Mouse (Mus musculus): ENCODE measurements at regions not wholly inside any gene's neighbourhood (a gene's known extent, or its start where the extent isn't known, plus 50 kb on each side); places are given as distances from the start of the nearest gene placed in this dataset.

DNA sequence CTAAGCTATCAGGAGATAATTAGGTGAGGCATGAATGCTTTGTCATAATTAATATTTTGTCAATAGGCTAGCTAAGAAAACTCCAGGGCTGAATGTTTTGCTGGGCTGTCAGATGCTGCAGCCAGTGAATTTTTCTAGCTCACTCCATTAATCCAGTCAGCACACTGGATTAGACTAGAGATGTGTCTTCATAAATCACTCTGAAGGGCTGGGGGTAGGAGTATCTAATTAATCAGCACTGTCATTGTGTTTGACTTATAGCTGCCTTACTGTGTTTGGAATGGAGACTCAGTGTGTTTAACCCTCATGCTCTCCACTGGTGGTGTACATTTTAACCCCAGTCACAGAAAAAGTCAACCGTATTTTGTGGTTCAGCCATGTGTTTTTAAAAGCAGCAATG lies 179.9 kb upstream of the Isl1 start:
- Histone ChIP-seq H3K9me3 (ENCODE audit: control insufficient read depth, low read length) (no peaks in the 10 kb centered on the region), H3K9ac (ENCODE audit: low read depth, low read length) (no peak overlapping the region), H3K4me1 (ENCODE audit: control insufficient read depth, insufficient read depth, low read length) (no peaks in the 10 kb centered on the region), H3K27me3 (replicated peaks; ENCODE audit: control insufficient read depth, insufficient read depth, low read length) (no peaks in the 10 kb centered on the region), H3K4me3 (ENCODE audit: low read depth, low read length) (no peak overlapping the region), H3K27ac (replicated peaks; ENCODE audit: low read depth, low read length) (no peak overlapping the region), H3K36me3 (ENCODE audit: control insufficient read depth, insufficient read depth, low read length) (no peaks in the 10 kb centered on the region), H3K4me2 (ENCODE audit: low read depth, low read length) (no peak overlapping the region)
- DNase-seq (ENCODE audit: low spot score) (no peak), ATAC-seq (ENCODE audit: low read depth) (no peak)
- WGBS: 34% methylated on average over 1 of the region's 1 CpGs

DNA sequence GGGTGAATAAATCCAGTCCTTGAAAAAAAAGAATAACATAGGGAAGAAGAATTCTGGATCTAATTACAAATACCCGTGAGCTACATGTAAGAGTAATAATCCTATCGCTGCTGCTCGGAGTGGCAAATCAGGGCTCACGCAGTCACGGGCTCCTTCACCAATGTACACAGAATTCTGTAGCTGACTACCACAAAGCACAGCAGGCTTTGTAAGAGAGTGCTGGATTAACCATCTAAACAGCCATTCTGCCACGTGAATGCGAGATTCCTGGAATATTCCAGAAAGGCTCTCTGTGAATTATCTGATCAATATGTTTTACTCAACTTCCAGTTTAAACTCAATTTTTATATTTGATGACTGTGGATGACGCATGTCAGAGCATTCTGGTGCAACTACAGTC lies 165.1 kb upstream of the Isl1 start:
- Histone ChIP-seq H3K27me3 (replicated peaks; ENCODE audit: control insufficient read depth, insufficient read depth, low read length) (no peaks in the 10 kb centered on the region), H3K9me3 (ENCODE audit: control insufficient read depth, low read length) (no peaks in the 10 kb centered on the region), H3K27ac (replicated peaks; ENCODE audit: low read depth, low read length) (no peak overlapping the region), H3K4me1 (ENCODE audit: control insufficient read depth, insufficient read depth, low read length) (no peaks in the 10 kb centered on the region), H3K4me2 (ENCODE audit: low read depth, low read length) (no peak overlapping the region), H3K9ac (ENCODE audit: low read depth, low read length) (no peak overlapping the region), H3K4me3 (ENCODE audit: low read depth, low read length) (no peak overlapping the region), H3K36me3 (ENCODE audit: control insufficient read depth, insufficient read depth, low read length) (no peaks in the 10 kb centered on the region)
- DNase-seq (ENCODE audit: low spot score): peak; percentile 8
- WGBS: 56% methylated on average over 8 of the region's 8 CpGs
- ATAC-seq (ENCODE audit: low read depth): no peak

DNA sequence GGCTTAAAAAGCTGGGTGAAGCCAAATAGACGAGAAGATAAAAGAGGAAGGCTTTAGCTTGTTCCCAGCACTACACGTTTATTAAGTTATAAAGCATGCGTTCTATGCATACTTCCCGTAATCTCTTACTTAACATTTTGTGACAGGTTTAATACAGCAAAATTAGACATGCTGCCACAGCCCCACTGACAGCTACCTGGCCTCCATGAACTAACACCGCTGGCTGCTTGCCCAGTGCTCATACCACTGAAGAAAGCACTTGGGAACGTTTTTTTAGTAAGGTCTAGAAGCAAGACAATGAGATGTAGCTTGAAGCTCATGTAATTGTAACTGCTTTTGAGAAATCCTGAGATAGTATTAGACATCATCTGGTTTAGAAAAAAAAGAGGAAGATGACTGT lies 152.3 kb upstream of the Isl1 start:
- no peak overlapping the region for H3K9ac ChIP-seq (ENCODE audit: low read depth, low read length)
- no peaks in the 10 kb centered on the region for H3K36me3 ChIP-seq (ENCODE audit: control insufficient read depth, insufficient read depth, low read length)
- DNase-seq (ENCODE audit: low spot score) (peak; percentile 88), ATAC-seq (ENCODE audit: low read depth) (peak; percentile 85)
- no peaks in the 10 kb centered on the region for H3K27me3 ChIP-seq (replicated peaks; ENCODE audit: control insufficient read depth, insufficient read depth, low read length)
- H3K27ac ChIP-seq (replicated peaks; ENCODE audit: low read depth, low read length): no peak overlapping the region
- no peak overlapping the region for H3K4me2 ChIP-seq (ENCODE audit: low read depth, low read length)
- H3K4me3 ChIP-seq (ENCODE audit: low read depth, low read length): no peak overlapping the region
- H3K4me1 ChIP-seq (ENCODE audit: control insufficient read depth, insufficient read depth, low read length): no peaks in the 10 kb centered on the region
- 51% methylated on average over 6 of the region's 6 CpGs for WGBS
- no peaks in the 10 kb centered on the region for H3K9me3 ChIP-seq (ENCODE audit: control insufficient read depth, low read length)

DNA sequence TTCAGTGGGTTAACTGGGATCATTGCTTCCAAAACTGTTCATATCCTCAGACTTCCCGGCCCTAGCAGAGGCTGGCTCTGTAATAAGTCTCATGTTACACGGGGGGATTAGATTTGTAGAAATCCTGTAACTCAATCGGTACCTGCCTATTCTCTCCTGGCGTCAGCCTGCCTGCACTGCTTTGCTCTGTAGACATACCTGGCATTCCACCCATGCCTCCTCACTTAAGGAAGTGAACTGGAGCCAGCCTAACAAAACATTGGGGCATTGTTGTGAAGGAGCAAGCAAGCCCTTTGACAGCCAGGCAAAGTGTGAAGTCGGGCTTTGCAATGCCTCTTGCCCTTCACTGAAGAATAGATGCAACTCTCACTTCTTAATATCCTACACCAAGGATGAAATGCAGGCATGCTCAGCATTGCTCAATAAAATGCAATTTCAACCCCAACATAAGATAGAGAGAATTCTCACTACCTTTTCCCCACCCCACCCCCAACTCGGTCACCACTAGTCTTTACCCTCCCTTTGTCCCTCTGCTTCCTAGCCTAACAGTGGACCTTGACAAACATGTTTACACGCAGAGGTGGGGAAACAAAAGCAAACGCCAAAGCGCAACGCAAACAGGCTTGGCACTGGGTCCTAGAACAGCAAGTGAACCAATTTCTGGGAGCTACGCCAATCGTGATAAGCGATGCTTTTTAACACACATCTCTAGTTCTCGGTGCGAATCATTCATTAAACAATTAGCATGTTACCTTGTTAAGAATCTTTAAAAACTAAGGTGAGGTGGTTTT lies 133.9 kb upstream of the Isl1 start:
- peak; percentile 94 for ATAC-seq (ENCODE audit: low read depth)
- no peak overlapping the region for H3K9ac ChIP-seq (ENCODE audit: low read depth, low read length)
- no peaks in the 10 kb centered on the region for H3K27me3 ChIP-seq (replicated peaks; ENCODE audit: control insufficient read depth, insufficient read depth, low read length)
- 26% methylated on average over 15 of the region's 15 CpGs for WGBS
- H3K27ac ChIP-seq (replicated peaks; ENCODE audit: low read depth, low read length): no peak overlapping the region
- H3K4me3 ChIP-seq (ENCODE audit: low read depth, low read length): no peak overlapping the region
- 0 out of 2 replicates have a peak, but pooled peaks cover 5% of the 10 kb centered on the region for H3K9me3 ChIP-seq (ENCODE audit: control insufficient read depth, low read length)
- H3K36me3 ChIP-seq (ENCODE audit: control insufficient read depth, insufficient read depth, low read length): no peaks in the 10 kb centered on the region
- H3K4me2 ChIP-seq (ENCODE audit: low read depth, low read length): no peak overlapping the region
- no peaks in the 10 kb centered on the region for H3K4me1 ChIP-seq (ENCODE audit: control insufficient read depth, insufficient read depth, low read length)
- DNase-seq (ENCODE audit: low spot score): peak; percentile 77

DNA sequence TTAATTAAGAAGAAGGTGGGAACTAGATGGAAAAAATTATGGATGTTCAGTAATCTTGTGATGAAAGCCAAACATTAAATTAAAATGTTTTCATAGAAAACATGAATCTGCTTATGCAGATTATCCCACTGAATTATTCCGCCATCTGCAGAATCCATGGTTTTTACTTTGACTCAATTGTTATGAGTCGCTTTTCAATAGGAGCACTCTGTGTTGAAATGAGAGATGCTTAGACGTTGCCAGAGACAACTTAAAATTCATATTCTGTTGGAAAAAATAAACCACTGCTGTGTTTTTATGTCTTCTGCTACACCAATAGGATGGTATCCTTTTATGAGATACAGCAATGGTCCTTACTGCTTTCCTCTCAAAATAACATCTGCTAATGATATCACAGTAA lies 108.3 kb upstream of the Isl1 start:
- H3K9me3 ChIP-seq (ENCODE audit: control insufficient read depth, low read length): no peaks in the 10 kb centered on the region
- DNase-seq (ENCODE audit: low spot score) (no peak), ATAC-seq (ENCODE audit: low read depth) (no peak)
- H3K9ac ChIP-seq (ENCODE audit: low read depth, low read length): no peak overlapping the region
- WGBS: 83% methylated on average over 3 of the region's 3 CpGs
- no peak overlapping the region for H3K27ac ChIP-seq (replicated peaks; ENCODE audit: low read depth, low read length)
- no peaks in the 10 kb centered on the region for H3K27me3 ChIP-seq (replicated peaks; ENCODE audit: control insufficient read depth, insufficient read depth, low read length)
- H3K4me1 ChIP-seq (ENCODE audit: control insufficient read depth, insufficient read depth, low read length): no peaks in the 10 kb centered on the region
- no peaks in the 10 kb centered on the region for H3K36me3 ChIP-seq (ENCODE audit: control insufficient read depth, insufficient read depth, low read length)
- no peak overlapping the region for H3K4me2 ChIP-seq (ENCODE audit: low read depth, low read length)
- no peak overlapping the region for H3K4me3 ChIP-seq (ENCODE audit: low read depth, low read length)

DNA sequence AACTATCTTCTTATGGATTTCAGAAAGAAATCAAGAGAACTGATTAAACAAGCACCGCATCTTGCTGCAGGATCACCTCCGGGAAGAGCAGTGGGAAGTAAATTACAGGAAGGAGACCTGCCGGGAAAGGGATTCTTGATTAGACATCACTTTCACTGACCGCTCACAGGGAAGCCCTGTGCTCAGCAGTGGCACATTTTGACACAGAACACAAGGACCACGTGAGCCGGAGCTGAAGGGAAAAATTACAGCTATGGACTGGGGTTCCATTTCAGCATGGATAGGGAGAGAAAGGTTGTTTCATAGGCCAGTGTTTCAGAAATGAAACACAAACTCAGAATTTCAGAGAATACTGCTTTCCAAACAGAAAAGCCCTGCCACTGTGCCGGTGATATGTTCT lies 105.0 kb upstream of the Isl1 start:
- 32% methylated on average over 7 of the region's 7 CpGs for WGBS
- H3K4me2 ChIP-seq (ENCODE audit: low read depth, low read length): no peak overlapping the region
- no peak overlapping the region for H3K27ac ChIP-seq (replicated peaks; ENCODE audit: low read depth, low read length)
- H3K9me3 ChIP-seq (ENCODE audit: control insufficient read depth, low read length): no peaks in the 10 kb centered on the region
- no peaks in the 10 kb centered on the region for H3K4me1 ChIP-seq (ENCODE audit: control insufficient read depth, insufficient read depth, low read length)
- no peak overlapping the region for H3K4me3 ChIP-seq (ENCODE audit: low read depth, low read length)
- no peak overlapping the region for H3K9ac ChIP-seq (ENCODE audit: low read depth, low read length)
- DNase-seq (ENCODE audit: low spot score) (no peak), ATAC-seq (ENCODE audit: low read depth) (no peak)
- no peaks in the 10 kb centered on the region for H3K36me3 ChIP-seq (ENCODE audit: control insufficient read depth, insufficient read depth, low read length)
- H3K27me3 ChIP-seq (replicated peaks; ENCODE audit: control insufficient read depth, insufficient read depth, low read length): no peaks in the 10 kb centered on the region

DNA sequence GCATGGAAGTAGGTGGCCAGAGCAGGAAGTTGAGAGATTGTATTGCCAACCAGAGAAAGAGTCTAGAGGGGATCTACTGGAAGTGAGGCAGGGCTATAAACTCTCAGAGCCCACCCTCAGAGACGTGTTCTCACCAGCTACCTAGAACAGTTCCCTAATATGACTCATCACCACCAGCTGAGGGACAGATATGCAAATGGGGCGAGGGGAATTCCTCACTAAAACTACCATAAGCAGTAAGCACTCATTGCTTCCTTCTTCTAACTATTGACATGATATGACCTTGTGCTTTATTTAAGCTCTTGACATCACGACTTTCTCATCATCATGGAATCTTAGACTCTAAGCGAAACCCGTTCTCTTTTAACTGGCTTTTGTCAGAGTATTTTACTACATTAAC lies 101.2 kb upstream of the Isl1 start:
- Histone ChIP-seq H3K4me2 (ENCODE audit: low read depth, low read length) (no peak overlapping the region), H3K9me3 (ENCODE audit: control insufficient read depth, low read length) (no peaks in the 10 kb centered on the region), H3K27me3 (replicated peaks; ENCODE audit: control insufficient read depth, insufficient read depth, low read length) (no peaks in the 10 kb centered on the region), H3K9ac (ENCODE audit: low read depth, low read length) (no peak overlapping the region), H3K4me1 (ENCODE audit: control insufficient read depth, insufficient read depth, low read length) (no peaks in the 10 kb centered on the region), H3K27ac (replicated peaks; ENCODE audit: low read depth, low read length) (no peak overlapping the region), H3K4me3 (ENCODE audit: low read depth, low read length) (no peak overlapping the region), H3K36me3 (ENCODE audit: control insufficient read depth, insufficient read depth, low read length) (no peaks in the 10 kb centered on the region)
- no peak for ATAC-seq (ENCODE audit: low read depth)
- DNase-seq (ENCODE audit: low spot score): no peak
- WGBS: 75% methylated on average over 5 of the region's 5 CpGs

Data from embryonic facial prominence, embryonic 14.5 days (tissue).